In genomic region chr3:129214146-129214665, GRCm38 (mm10) we compare ENCODE assay signal across 7 mouse cellular contexts. TPM values are rescaled to one million over a fixed set of nuclear protein-coding genes. Genes with fewer than 3 reads are reported as not detected.
DNase-seq lines count a peak whose midpoint lies in the region; ATAC-seq and TF ChIP-seq lines count a peak whose summit lies in the region.

No protein-coding gene starts in this region.

- TF ChIP-seq EP300 in lung, postnatal 0 days (IDR thresholded peaks at IDR 0.05): no peak

- DNase-seq in lung, postnatal 0 days (ENCODE audit: low spot score): no peak
- no peak for DNase-seq in lung, adult 18-20 months
- DNase-seq in forebrain, embryonic 10.5 days (ENCODE audit: extremely low spot score, low spot score): peak; percentile 66
- DNase-seq in neural tube, embryonic 10.5 days (ENCODE audit: extremely low spot score, low spot score): peak; percentile 71
- DNase-seq in Muller cell, postnatal 12 days (ENCODE audit: inconsistent ontology term): no peak
- DNase-seq in ovary, adult 18-20 months (ENCODE audit: low spot score): no peak

- H3K4me2 ChIP-seq in lung, postnatal 0 days (replicated peaks; ENCODE audit: low read depth, low read length): peak overlapping the region; percentile 85
- peak overlapping the region; percentile 94 for H3K4me2 ChIP-seq in intestine, postnatal 0 days (replicated peaks; ENCODE audit: low read depth)

- H3K9me3 ChIP-seq in lung, postnatal 0 days (ENCODE audit: low read length): no peaks in the 10 kb centered on the region; the same call in 1 of the 2 replicates
- H3K9me3 ChIP-seq in forebrain, embryonic 10.5 days: no peaks in the 10 kb centered on the region
- no peaks in the 10 kb centered on the region for H3K9me3 ChIP-seq in intestine, postnatal 0 days (ENCODE audit: control insufficient read depth)

- H3K27me3 ChIP-seq in lung, postnatal 0 days (replicated peaks; ENCODE audit: insufficient read depth, low read length): peaks cover 86% of the 10 kb centered on the region
- peaks cover 100% of the 10 kb centered on the region for H3K27me3 ChIP-seq in forebrain, embryonic 10.5 days (ENCODE audit: poor library complexity, severe bottlenecking)
- peaks cover 26% of the 10 kb centered on the region for H3K27me3 ChIP-seq in intestine, postnatal 0 days (replicated peaks; ENCODE audit: control insufficient read depth, insufficient read depth, low read length)

- ATAC-seq in lung, postnatal 0 days: peak; percentile 2
- peak; percentile 7; the same call in 1 of the 2 replicates for ATAC-seq in intestine, postnatal 0 days

- no peak overlapping the region for H3K27ac ChIP-seq in lung, postnatal 0 days (ENCODE audit: low read length)
- no peak overlapping the region for H3K27ac ChIP-seq in forebrain, embryonic 10.5 days
- H3K27ac ChIP-seq in intestine, postnatal 0 days (ENCODE audit: low read depth, low read length): peak overlapping the region; percentile 88

- 0 out of 2 replicates have a peak, but pooled peaks cover 4% of the 10 kb centered on the region for H3K4me1 ChIP-seq in lung, postnatal 0 days (ENCODE audit: insufficient read depth, low read depth, low read length)
- H3K4me1 ChIP-seq in forebrain, embryonic 10.5 days: peaks cover 51% of the 10 kb centered on the region
- no peaks in the 10 kb centered on the region for H3K4me1 ChIP-seq in intestine, postnatal 0 days (replicated peaks; ENCODE audit: control insufficient read depth, insufficient read depth, low read length)

- H3K9ac ChIP-seq in lung, postnatal 0 days (replicated peaks; ENCODE audit: low read depth): 0 out of 2 replicates have a peak overlapping the region, but pooled peaks have one; percentile 4
- H3K9ac ChIP-seq in intestine, postnatal 0 days (ENCODE audit: low read depth, low read length): peak overlapping the region; percentile 72

- no peaks in the 10 kb centered on the region for H3K36me3 ChIP-seq in lung, postnatal 0 days (ENCODE audit: insufficient read depth, low read length)
- H3K36me3 ChIP-seq in forebrain, embryonic 10.5 days (replicated peaks): no peaks in the 10 kb centered on the region
- no peaks in the 10 kb centered on the region for H3K36me3 ChIP-seq in intestine, postnatal 0 days (ENCODE audit: control insufficient read depth, insufficient read depth)

- 3% methylated on average over 34 of the region's 34 CpGs for WGBS in lung, postnatal 0 days
- WGBS in forebrain, embryonic 10.5 days: under 1% methylated on average over 34 of the region's 34 CpGs
- WGBS in intestine, postnatal 0 days: 4% methylated on average over 31 of the region's 34 CpGs

- H3K4me3 ChIP-seq in lung, postnatal 0 days (ENCODE audit: low read depth, low read length): peak overlapping the region; percentile 65
- H3K4me3 ChIP-seq in forebrain, embryonic 10.5 days: peak overlapping the region; percentile 60
- peak overlapping the region; percentile 76 for H3K4me3 ChIP-seq in intestine, postnatal 0 days (ENCODE audit: low read depth, low read length)

- TF ChIP-seq CTCF in lung, postnatal 0 days (IDR thresholded peaks at IDR 0.05): no peak
- no peak for TF ChIP-seq CTCF in intestine, postnatal 0 days (IDR thresholded peaks at IDR 0.05; ENCODE audit: low read depth)

RNA-seq across cellular contexts. Expression of gene Pitx2, which starts 14.5 kb away (rescaled TPM):
- 1.5 and 1.8 TPM in 2 replicates for polyA plus RNA-seq in lung, postnatal 0 days (2015; fragmentation: Nextera tagmentation; extraction: Ambion mirVana)
- polyA plus RNA-seq in forebrain, embryonic 10.5 days (2016; fragmentation: Nextera tagmentation; extraction: Ambion mirVana): 11.1 and 15.3 TPM in 2 replicates
- polyA plus RNA-seq in intestine, postnatal 0 days (2015; fragmentation: Nextera tagmentation; extraction: Ambion mirVana): 12.3 and 18.3 TPM in 2 replicates

Comparison
In these comparisons a context has a peak if more than half of its experiments do, and no peak if none do; other contexts are left out.
1. DNase-seq: peak in forebrain, embryonic 10.5 days (single experiment) and neural tube, embryonic 10.5 days (single experiment); none in lung, postnatal 0 days (single experiment), lung, adult 18-20 months (0 of 2), Muller cell, postnatal 12 days (single experiment) and ovary, adult 18-20 months (single experiment).
2. Peak in every context shown above with its lines, with median percentiles within 50 percentile points of each other: H3K4me3 ChIP-seq.